Mouse (Mus musculus): Measurements from ENCODE around the gene Rbfox1.

DNA sequence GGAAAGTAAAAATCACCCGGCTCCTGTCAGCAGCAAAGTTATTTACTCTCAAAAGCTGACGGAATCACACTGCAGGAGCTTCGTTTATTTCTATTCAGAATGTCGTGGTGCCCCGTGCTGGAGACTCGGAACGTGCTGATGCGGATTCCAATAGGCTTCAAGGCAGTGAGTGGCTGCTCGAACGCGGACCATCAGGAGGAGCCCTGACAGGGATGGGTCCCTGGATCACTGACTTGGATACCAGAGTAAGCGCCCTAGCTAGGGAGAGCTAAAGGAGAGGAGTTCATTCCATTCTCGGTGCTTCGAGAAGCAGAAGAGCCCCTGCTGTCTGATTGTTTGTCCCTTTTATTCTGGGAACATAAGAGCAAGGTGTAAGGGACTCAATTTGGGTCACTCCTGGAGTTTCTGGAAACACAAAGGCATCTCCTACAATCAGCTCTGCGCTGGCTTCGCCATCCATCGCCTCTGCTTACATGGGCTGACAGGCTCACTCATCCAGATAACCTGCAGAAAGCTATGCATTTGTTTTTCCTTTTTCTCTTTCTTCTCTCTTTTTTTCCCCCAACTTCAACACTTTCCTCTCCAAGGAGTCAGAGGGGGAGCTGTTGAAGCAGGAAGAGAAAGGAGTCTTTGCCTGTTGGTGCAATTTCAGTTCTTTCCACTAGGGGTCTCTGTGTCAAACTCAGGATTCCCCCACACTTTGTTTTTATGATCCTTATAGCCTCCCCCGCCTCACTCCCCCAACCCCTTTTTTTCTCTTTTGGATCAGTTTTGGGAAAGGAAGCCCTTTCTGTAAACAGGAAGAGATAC lies 1164.2 kb downstream of the Rbfox1 start:
- no peak for TF ChIP-seq MAX (IDR thresholded peaks at IDR 0.05)
- no peak for TF ChIP-seq CTCF (IDR thresholded peaks at IDR 0.05; ENCODE audit: control insufficient read depth, insufficient read depth, insufficient read length)
- no peak for TF ChIP-seq MYOG (IDR thresholded peaks at IDR 0.05; ENCODE audit: control insufficient read depth, extremely low read depth, insufficient read length)
- TF ChIP-seq USF1 (IDR thresholded peaks at IDR 0.05; ENCODE audit: low read depth), result no peak
- TF ChIP-seq MYOD1 (IDR thresholded peaks at IDR 0.05; ENCODE audit: control insufficient read depth, insufficient read length, low read depth), result no peak

Measured in C2C12 (cell line).